Mouse (Mus musculus) urinary bladder, postnatal 25 days (tissue): Measurements from ENCODE around the gene Cgnl1.

Experiments
- DNase-seq: peaks from one replicate; pipeline ENCODE4 v3.0.0; 2022; ENCODE audit warnings: low spot score

Cgnl1 gene

DNA sequence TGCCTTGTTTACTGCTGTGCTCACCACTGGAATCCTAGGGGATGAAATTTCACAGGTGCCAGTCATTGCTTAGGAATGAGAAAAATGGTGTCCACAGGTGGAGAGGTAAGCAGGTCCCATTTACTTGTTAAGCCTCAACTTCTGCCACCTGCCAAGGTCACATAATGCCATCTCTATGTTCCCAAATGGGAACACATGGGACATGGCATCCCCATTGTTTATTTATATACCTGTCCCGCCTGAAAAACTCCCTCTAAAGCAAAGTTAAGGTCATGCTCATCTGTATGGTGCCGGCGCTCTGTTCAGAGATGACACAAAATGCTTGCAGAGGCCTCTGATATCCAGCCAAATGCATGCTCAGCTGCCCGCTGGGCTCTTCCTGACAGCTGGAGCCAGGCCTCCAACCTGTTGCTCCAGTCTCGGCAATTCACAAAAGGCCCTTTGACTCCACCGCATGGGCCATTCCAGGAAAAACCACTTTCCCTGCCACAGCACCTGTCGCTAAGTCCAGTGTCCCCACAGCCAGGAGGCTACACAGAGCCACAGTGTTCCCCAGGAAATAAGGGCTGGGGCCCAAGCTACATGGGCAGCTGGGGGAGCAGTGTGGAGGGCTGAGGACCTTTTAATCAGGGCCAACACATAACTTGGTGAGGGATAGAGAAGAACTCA lies 192.4 kb downstream of the Cgnl1 start:
- no peak for DNase-seq
